Mouse (Mus musculus): ENCODE measurements at regions not wholly inside any gene's neighbourhood (a gene's known extent, or its start where the extent isn't known, plus 50 kb on each side); places are given as distances from the start of the nearest gene placed in this dataset.
"Not testable (repeated sequence)": the region's sequence is repeated elsewhere in the genome, so short reads cannot be mapped to it uniquely, and the experiment has no call there.

- Histone ChIP-seq H3K4me3 (ENCODE audit: low read depth, low read length) (no peak overlapping the region), H3K36me3 (ENCODE audit: control insufficient read depth, insufficient read depth, low read length) (no peaks in the 10 kb centered on the region), H3K9me3 (replicated peaks; ENCODE audit: control insufficient read depth, low read length) (no peaks in the 10 kb centered on the region), H3K9ac (ENCODE audit: low read length) (no peak overlapping the region), H3K27me3 (replicated peaks; ENCODE audit: control insufficient read depth, insufficient read depth, low read length) (no peaks in the 10 kb centered on the region), H3K27ac (ENCODE audit: low read depth, low read length) (no peak overlapping the region), H3K4me1 (ENCODE audit: control insufficient read depth, insufficient read depth, low read length) (no peaks in the 10 kb centered on the region), H3K4me2 (ENCODE audit: low read length) (no peak overlapping the region)
- 75% methylated on average over 2 of the region's 2 CpGs for WGBS
- DNase-seq (ENCODE audit: low spot score) (no peak), ATAC-seq (no peak)
Measured at GRCm38 (mm10) chr13:85897656-85898055, 149.0 kb downstream of the Cox7c start.

GRCm38 (mm10) chr13:85895141-85895540 is 151.6 kb downstream of the Cox7c start:
- H3K9ac ChIP-seq (ENCODE audit: low read length): no peak overlapping the region
- no peak for DNase-seq (ENCODE audit: low spot score)
- H3K4me3 ChIP-seq (ENCODE audit: low read depth, low read length): no peak overlapping the region
- H3K4me2 ChIP-seq (ENCODE audit: low read length): no peak overlapping the region
- H3K27ac ChIP-seq (ENCODE audit: low read depth, low read length): no peak overlapping the region
- H3K36me3 ChIP-seq (ENCODE audit: control insufficient read depth, insufficient read depth, low read length): no peaks in the 10 kb centered on the region
- no peaks in the 10 kb centered on the region for H3K27me3 ChIP-seq (replicated peaks; ENCODE audit: control insufficient read depth, insufficient read depth, low read length)
- no peaks in the 10 kb centered on the region for H3K9me3 ChIP-seq (replicated peaks; ENCODE audit: control insufficient read depth, low read length)
- WGBS: 18% methylated on average over 8 of the region's 8 CpGs
- no peak for ATAC-seq
- H3K4me1 ChIP-seq (ENCODE audit: control insufficient read depth, insufficient read depth, low read length): no peaks in the 10 kb centered on the region

- not testable (repeated sequence) for H3K4me1 ChIP-seq (ENCODE audit: control insufficient read depth, insufficient read depth, low read length); H3K9me3 ChIP-seq (replicated peaks; ENCODE audit: control insufficient read depth, low read length); H3K36me3 ChIP-seq (ENCODE audit: control insufficient read depth, insufficient read depth, low read length); DNase-seq (ENCODE audit: low spot score); ATAC-seq; H3K27ac ChIP-seq (ENCODE audit: low read depth, low read length); H3K4me2 ChIP-seq (ENCODE audit: low read length); H3K9ac ChIP-seq (ENCODE audit: low read length); H3K4me3 ChIP-seq (ENCODE audit: low read depth, low read length); H3K27me3 ChIP-seq (replicated peaks; ENCODE audit: control insufficient read depth, insufficient read depth, low read length)
Measured at GRCm38 (mm10) chr13:85889846-85890245, 156.9 kb downstream of the Cox7c start.

GRCm38 (mm10) chr13:85882817-85883216 is 163.9 kb downstream of the Cox7c start:
- H3K9ac ChIP-seq (ENCODE audit: low read length): no peak overlapping the region
- no peaks in the 10 kb centered on the region; the same call in 1 of the 2 replicates for H3K4me1 ChIP-seq (ENCODE audit: control insufficient read depth, insufficient read depth, low read length)
- no peak overlapping the region for H3K4me3 ChIP-seq (ENCODE audit: low read depth, low read length)
- 61% methylated on average over 2 of the region's 2 CpGs for whole genome bisulfite sequencing
- no peaks in the 10 kb centered on the region for H3K36me3 ChIP-seq (ENCODE audit: control insufficient read depth, insufficient read depth, low read length)
- H3K9me3 ChIP-seq (replicated peaks; ENCODE audit: control insufficient read depth, low read length): no peaks in the 10 kb centered on the region
- no peak overlapping the region for H3K27ac ChIP-seq (ENCODE audit: low read depth, low read length)
- DNase-seq (ENCODE audit: low spot score) (no peak), ATAC-seq (no peak)
- no peaks in the 10 kb centered on the region for H3K27me3 ChIP-seq (replicated peaks; ENCODE audit: control insufficient read depth, insufficient read depth, low read length)
- no peak overlapping the region for H3K4me2 ChIP-seq (ENCODE audit: low read length)

- DNase-seq (ENCODE audit: low spot score) (peak; percentile 68), ATAC-seq (peak; percentile 80; the same call in 1 of the 2 replicates)
- WGBS: 71% methylated on average over 2 of the region's 2 CpGs
Measured at GRCm38 (mm10) chr13:85863745-85864144, 183.0 kb downstream of the Cox7c start.

GRCm38 (mm10) chr13:85848276-85848675 is 198.4 kb downstream of the Cox7c start:
- no peak overlapping the region for H3K4me3 ChIP-seq (ENCODE audit: low read depth, low read length)
- H3K27me3 ChIP-seq (replicated peaks; ENCODE audit: control insufficient read depth, insufficient read depth, low read length): no peaks in the 10 kb centered on the region
- ATAC-seq: no peak

More at GRCm38 (mm10) chr13:85863745-85864144, 183.0 kb downstream of the Cox7c start:
- no peak overlapping the region for H3K9ac ChIP-seq (ENCODE audit: low read length)
- no peak overlapping the region for H3K27ac ChIP-seq (ENCODE audit: low read depth, low read length)
- H3K4me1 ChIP-seq (ENCODE audit: control insufficient read depth, insufficient read depth, low read length): no peaks in the 10 kb centered on the region
- H3K36me3 ChIP-seq (ENCODE audit: control insufficient read depth, insufficient read depth, low read length): no peaks in the 10 kb centered on the region
- no peaks in the 10 kb centered on the region for H3K9me3 ChIP-seq (replicated peaks; ENCODE audit: control insufficient read depth, low read length)
- no peak overlapping the region for H3K4me3 ChIP-seq (ENCODE audit: low read depth, low read length)
- no peak overlapping the region for H3K4me2 ChIP-seq (ENCODE audit: low read length)
- no peaks in the 10 kb centered on the region for H3K27me3 ChIP-seq (replicated peaks; ENCODE audit: control insufficient read depth, insufficient read depth, low read length)

GRCm38 (mm10) chr13:85829894-85830293 is 216.8 kb downstream of the Cox7c start:
- Histone ChIP-seq H3K4me3 (ENCODE audit: low read depth, low read length) (no peak overlapping the region), H3K27me3 (replicated peaks; ENCODE audit: control insufficient read depth, insufficient read depth, low read length) (no peaks in the 10 kb centered on the region), H3K4me2 (ENCODE audit: low read length) (no peak overlapping the region), H3K27ac (ENCODE audit: low read depth, low read length) (no peak overlapping the region), H3K4me1 (ENCODE audit: control insufficient read depth, insufficient read depth, low read length) (no peaks in the 10 kb centered on the region), H3K36me3 (ENCODE audit: control insufficient read depth, insufficient read depth, low read length) (no peaks in the 10 kb centered on the region), H3K9me3 (replicated peaks; ENCODE audit: control insufficient read depth, low read length) (no peaks in the 10 kb centered on the region), H3K9ac (ENCODE audit: low read length) (no peak overlapping the region)
- ATAC-seq (no peak), DNase-seq (ENCODE audit: low spot score) (peak; percentile 50)
- 95% methylated on average over 1 of the region's 1 CpGs for WGBS

More at GRCm38 (mm10) chr13:85848276-85848675, 198.4 kb downstream of the Cox7c start:
- Histone ChIP-seq H3K4me2 (ENCODE audit: low read length) (no peak overlapping the region), H3K9ac (ENCODE audit: low read length) (no peak overlapping the region), H3K36me3 (ENCODE audit: control insufficient read depth, insufficient read depth, low read length) (no peaks in the 10 kb centered on the region), H3K27ac (ENCODE audit: low read depth, low read length) (no peak overlapping the region), H3K9me3 (replicated peaks; ENCODE audit: control insufficient read depth, low read length) (no peaks in the 10 kb centered on the region), H3K4me1 (ENCODE audit: control insufficient read depth, insufficient read depth, low read length) (no peaks in the 10 kb centered on the region)
- DNase-seq (ENCODE audit: low spot score): no peak

All from forebrain, embryonic 14.5 days (tissue).